Mouse (Mus musculus) MEL (cell line): ENCODE measurements around the gene E2f2. TPM values are rescaled to one million over a fixed set of nuclear protein-coding genes. Genes with fewer than 3 reads are reported as not detected.

Experiments
- DNase-seq: peaks from one replicate; pipeline ENCODE4 v3.0.0; 2011; ENCODE audit warnings: low read depth, low spot score
- H3K27ac ChIP-seq: 2 replicates; pipeline ENCODE4 v1.5.1; 2012; ENCODE audit warnings: low read depth, mild to moderate bottlenecking, control low read depth, low read length, moderate library complexity; ENCODE audit not compliant: control insufficient read depth
- H3K27me3 ChIP-seq, 2 experiments: fragments of 150-350 bp in 1 of 2; sonication (generic) in 1 of 2; 2 replicates each; pipeline ENCODE4 v1.6.1; 2012; ENCODE audit warnings: low read length in 2 of 2, mild to moderate bottlenecking in 2 of 2, improper control_type of control experiment in 1 of 2, moderate library complexity in 1 of 2; ENCODE audit not compliant: insufficient read depth in 2 of 2, control insufficient read depth in 1 of 2
- H3K36me3 ChIP-seq, 2 experiments: 2 replicates each; pipeline ENCODE4 v1.6.1; 2012 to 2014; ENCODE audit warnings: low read length in 2 of 2, improper control_type of control experiment in 1 of 2, inconsistent platforms in 1 of 2, mild to moderate bottlenecking in 1 of 2; ENCODE audit not compliant: insufficient read depth in 2 of 2, control insufficient read depth in 1 of 2
- H3K4me1 ChIP-seq, 2 experiments: fragments of 150-350 bp in 1 of 2; sonication (generic) in 1 of 2; 2 replicates each; pipeline ENCODE4 v1.6.1; 2012; ENCODE audit warnings: low read length in 2 of 2, improper control_type of control experiment in 1 of 2, mild to moderate bottlenecking in 1 of 2; ENCODE audit not compliant: insufficient read depth in 2 of 2, control insufficient read depth in 1 of 2
- H3K4me3 ChIP-seq, 2 experiments: fragments of 150-350 bp in 1 of 2; sonication (generic) in 1 of 2; 2 replicates each; pipeline ENCODE4 v1.5.1; 2012; ENCODE audit warnings: low read depth in 2 of 2, low read length in 2 of 2, mild to moderate bottlenecking in 2 of 2, moderate library complexity in 2 of 2, control low read depth in 1 of 2, improper control_type of control experiment in 1 of 2; ENCODE audit not compliant: control insufficient read depth in 1 of 2, insufficient read depth in 1 of 2
- H3K79me2 ChIP-seq: 2 replicates; pipeline ENCODE4 v1.6.1; 2012; ENCODE audit warnings: mild to moderate bottlenecking, low read length, moderate library complexity; ENCODE audit not compliant: control insufficient read depth, poor library complexity, insufficient read depth
- H3K9ac ChIP-seq: 2 replicates; pipeline ENCODE4 v1.6.1; 2012; ENCODE audit warnings: low read depth, mild to moderate bottlenecking, control low read depth, low read length, moderate library complexity; ENCODE audit not compliant: control insufficient read depth, poor library complexity, severe bottlenecking
- H3K9me3 ChIP-seq: fragments of 150-350 bp; sonication (generic); replicated peaks from 2 replicates; pipeline ENCODE4 v1.6.1; 2012; ENCODE audit warnings: mild to moderate bottlenecking, low read length, improper control_type of control experiment, moderate library complexity; ENCODE audit not compliant: insufficient read depth
- BHLHE40 ChIP-seq: IDR thresholded peaks from 2 replicates; pipeline ENCODE4 v1.6.1; 2012; ENCODE audit warnings: low read depth, mild to moderate bottlenecking, inconsistent platforms, low read length, improper control_type of control experiment, borderline replicate concordance
- CHD2 ChIP-seq: IDR thresholded peaks from 2 replicates; pipeline ENCODE4 v1.6.1; 2011; ENCODE audit warnings: low read length, improper control_type of control experiment
- CTCF ChIP-seq, 3 experiments: IDR thresholded peaks in 2 of 3; conservative IDR thresholded peaks in 1 of 3; 2 replicates each; pipeline ENCODE4 v1.5.1; 2011 to 2012; ENCODE audit warnings: low read length in 3 of 3, low read depth in 2 of 3, mild to moderate bottlenecking in 2 of 3, improper control_type of control experiment in 1 of 3, inconsistent platforms in 1 of 3, mixed read lengths in 1 of 3, moderate library complexity in 1 of 3; ENCODE audit not compliant: control insufficient read depth in 1 of 3, insufficient read depth in 1 of 3, poor library complexity in 1 of 3, severe bottlenecking in 1 of 3
- E2F4 ChIP-seq: IDR thresholded peaks from 2 replicates; pipeline ENCODE4 v1.6.1; 2011; ENCODE audit warnings: low read depth, low read length, improper control_type of control experiment, borderline replicate concordance
- ELF1 ChIP-seq: IDR thresholded peaks from 2 replicates; pipeline ENCODE4 v1.6.1; 2014; ENCODE audit warnings: low read depth, mild to moderate bottlenecking, inconsistent platforms, low read length, improper control_type of control experiment, moderate library complexity
- EP300 ChIP-seq, 2 experiments: IDR thresholded peaks; 2 replicates each; pipeline ENCODE4 v1.6.1; 2011; ENCODE audit warnings: improper control_type of control experiment in 2 of 2, low read length in 2 of 2, low read depth in 1 of 2, mild to moderate bottlenecking in 1 of 2
- ETS1 ChIP-seq: IDR thresholded peaks from 2 replicates; pipeline ENCODE4 v1.6.1; 2012; ENCODE audit warnings: low read depth, mild to moderate bottlenecking, inconsistent platforms, low read length, improper control_type of control experiment, moderate library complexity
- GABPA ChIP-seq: IDR thresholded peaks from 2 replicates; pipeline ENCODE4 v1.6.1; 2012; ENCODE audit warnings: low read depth, mild to moderate bottlenecking, inconsistent platforms, low read length, improper control_type of control experiment, moderate library complexity
- GATA1 ChIP-seq: IDR thresholded peaks from 2 replicates; pipeline ENCODE4 v1.6.1; 2011; ENCODE audit warnings: low read depth, low read length, improper control_type of control experiment
- HCFC1 ChIP-seq: IDR thresholded peaks from 2 replicates; pipeline ENCODE4 v1.6.1; 2012; ENCODE audit warnings: low read depth, mild to moderate bottlenecking, inconsistent platforms, low read length, improper control_type of control experiment, moderate library complexity
- MYB ChIP-seq: IDR thresholded peaks from 2 replicates; pipeline ENCODE4 v1.6.1; 2011; ENCODE audit warnings: mild to moderate bottlenecking, low read depth, low read length, improper control_type of control experiment
- NELFE ChIP-seq: IDR thresholded peaks from 2 replicates; pipeline ENCODE4 v1.6.1; 2011; ENCODE audit warnings: low read depth, low read length, improper control_type of control experiment
- POLR2A ChIP-seq, 2 experiments: IDR thresholded peaks; 2 replicates each; pipeline ENCODE4 v1.6.1; 2011 to 2012; ENCODE audit warnings: low read length in 2 of 2, mild to moderate bottlenecking in 2 of 2, control low read depth in 1 of 2, improper control_type of control experiment in 1 of 2, low read depth in 1 of 2, moderate library complexity in 1 of 2; ENCODE audit not compliant: control insufficient read depth in 1 of 2, insufficient read depth in 1 of 2, poor library complexity in 1 of 2
- RCOR1 ChIP-seq: IDR thresholded peaks from 2 replicates; pipeline ENCODE4 v1.6.1; 2012; ENCODE audit warnings: low read depth, mild to moderate bottlenecking, inconsistent platforms, low read length, improper control_type of control experiment
- TAL1 ChIP-seq: IDR thresholded peaks from 2 replicates; pipeline ENCODE4 v1.6.1; 2012; ENCODE audit warnings: mild to moderate bottlenecking, inconsistent platforms, low read length, moderate library complexity, mixed read lengths
- TBP ChIP-seq: IDR thresholded peaks from 2 replicates; pipeline ENCODE4 v1.8.0; 2011; ENCODE audit warnings: low read depth, low read length, improper control_type of control experiment
- TCF12 ChIP-seq: IDR thresholded peaks from 2 replicates; pipeline ENCODE4 v1.6.1; 2014; ENCODE audit warnings: low read depth, mild to moderate bottlenecking, inconsistent platforms, low read length, improper control_type of control experiment, moderate library complexity
- USF2 ChIP-seq, 2 experiments: IDR thresholded peaks; 2 replicates each; pipeline ENCODE4 v1.6.1; 2011 to 2012; ENCODE audit warnings: improper control_type of control experiment in 2 of 2, low read length in 2 of 2, borderline replicate concordance in 1 of 2, inconsistent platforms in 1 of 2, low read depth in 1 of 2, mild to moderate bottlenecking in 1 of 2; ENCODE audit not compliant: insufficient read depth in 1 of 2
- ZC3H11A ChIP-seq: IDR thresholded peaks from 2 replicates; pipeline ENCODE4 v1.6.1; 2012; ENCODE audit warnings: low read depth, mild to moderate bottlenecking, inconsistent platforms, low read length, improper control_type of control experiment
- polyA plus RNA-seq, 2 experiments: library from polyadenylated mRNA; stranded (reverse) in 1 of 2; unstranded in 1 of 2; fragments of >175 nt in 1 of 2; fragments of >200 nt in 1 of 2; gene quantifications; 2 replicates each; pipeline versions ENCODE4 v1.2.1 to v1.2.4; 2012; ENCODE audit warnings: low replicate concordance in 2 of 2, low read depth in 1 of 2; ENCODE audit not compliant: insufficient read length in 2 of 2, insufficient read depth in 1 of 2, missing spikeins in 1 of 2
- total RNA-seq: library from RNA; depleted of rRNA; stranded (reverse); fragments of 300-350 nt; gene quantifications from 2 replicates; pipeline ENCODE4 v1.2.3, GENCODE M21; 2012

E2f2 gene
- total and polyA plus RNA-seq, 3 experiments, result 11.2 to 25.4 TPM; not detected in 1

- no peak for TF ChIP-seq E2F4
- TF ChIP-seq POLR2A (IDR thresholded peaks at IDR 0.05; ENCODE audit: control insufficient read depth in 1 of 2, insufficient read depth in 1 of 2, low read depth in 1 of 2, low read length in 2 of 2, poor library complexity in 1 of 2), result no peak
- no peak for TF ChIP-seq CTCF (IDR thresholded peaks at IDR 0.05 in 2 of 3, conservative IDR thresholded peaks at IDR 0.05 in 1 of 3; ENCODE audit: control insufficient read depth in 1 of 3, insufficient read depth in 1 of 3, low read depth in 2 of 3, low read length in 3 of 3, poor library complexity in 1 of 3, severe bottlenecking in 1 of 3)
- no peak for TF ChIP-seq CHD2
- TF ChIP-seq RCOR1, result no peak
- no peak for TF ChIP-seq MYB
- TF ChIP-seq TBP, result no peak
- TF ChIP-seq HCFC1, result no peak
- no peak for TF ChIP-seq TCF12
- TF ChIP-seq NELFE, result no peak
- TF ChIP-seq USF2 (IDR thresholded peaks at IDR 0.05; ENCODE audit: borderline replicate concordance in 1 of 2, insufficient read depth in 1 of 2, low read depth in 1 of 2, low read length in 2 of 2), result no peak
- no peak for TF ChIP-seq GATA1
- Histone ChIP-seq H3K4me1 (peaks cover 0 to 22% of the 10 kb centered on the region in 2 experiments; a peak in 2 of 4 replicates), H3K27me3 (no peaks in the 10 kb centered on the region; a peak in 1 of 4 replicates)
These were observed 46.2 kb upstream of the E2f2 start for GRCm38 (mm10) chr4:136126019-136126418.

GRCm38 (mm10) chr4:136127670-136128069, 44.5 kb upstream of the E2f2 start:
- Histone ChIP-seq H3K4me1 (peaks cover 0 to 22% of the 10 kb centered on the region in 2 experiments; a peak in 2 of 4 replicates), H3K9me3 (no peaks in the 10 kb centered on the region), H3K4me3 (no peak overlapping the region), H3K36me3 (peaks cover 0 to 3% of the 10 kb centered on the region in 2 experiments; a peak in 2 of 4 replicates), H3K27me3 (peaks cover under 1 to 4% of the 10 kb centered on the region in 2 experiments; a peak in 3 of 4 replicates), H3K79me2 (no peaks in the 10 kb centered on the region), H3K9ac (no peak overlapping the region), H3K27ac (no peak overlapping the region)
- TF ChIP-seq E2F4 (no peak), GATA1 (peak; percentile 73), EP300 (IDR thresholded peaks at IDR 0.05; ENCODE audit: low read depth in 1 of 2, low read length in 2 of 2) (peak; percentile 39 to 56), GABPA (no peak), ZC3H11A (no peak), ELF1 (no peak), TCF12 (peak; percentile 77), TAL1 (peak; percentile 8; the same call in 1 of the 2 replicates), BHLHE40 (no peak), ETS1 (0 out of 2 replicates have a peak, but pooled peaks have one; percentile 29)
- DNase-seq, result peak; percentile 12

More at GRCm38 (mm10) chr4:136126019-136126418, 46.2 kb upstream of the E2f2 start:
- Histone ChIP-seq H3K79me2 (no peaks in the 10 kb centered on the region), H3K36me3 (peaks cover 0 to 3% of the 10 kb centered on the region in 2 experiments; a peak in 2 of 4 replicates), H3K9me3 (no peaks in the 10 kb centered on the region), H3K27ac (no peak overlapping the region), H3K4me3 (no peak overlapping the region), H3K9ac (no peak overlapping the region)
- DNase-seq, result no peak
